Mouse (Mus musculus) intestine, postnatal 0 days (tissue): Measurements from ENCODE around the gene Taar8b. TPM values are rescaled to one million over a fixed set of nuclear protein-coding genes. Genes with fewer than 3 reads are reported as not detected.

ENCODE experiments used
- ATAC-seq: fragments of 200-750 bp; cut with Nextera tagmentation; 2 replicates; pipeline ENCODE4 v1.8.0; 2017; ENCODE audit warnings: mild to moderate bottlenecking, moderate TSS enrichment, moderate library complexity
- H3K27ac ChIP-seq: fragments of 300-500 bp; sonication (generic); 2 replicates; pipeline ENCODE4 v1.5.1; 2014; ENCODE audit warnings: mild to moderate bottlenecking, low read depth, low read length, moderate library complexity
- H3K27me3 ChIP-seq: fragments of 300-500 bp; sonication (generic); replicated peaks from 2 replicates; pipeline ENCODE4 v1.6.1; 2014; ENCODE audit warnings: low read length, mixed read lengths; ENCODE audit not compliant: control insufficient read depth, insufficient read depth
- H3K36me3 ChIP-seq: fragments of 300-500 bp; sonication (generic); 2 replicates; pipeline ENCODE4 v1.6.1; 2014; ENCODE audit warnings: mild to moderate bottlenecking, moderate library complexity; ENCODE audit not compliant: control insufficient read depth, insufficient read depth
- H3K4me1 ChIP-seq: fragments of 300-500 bp; sonication (generic); replicated peaks from 2 replicates; pipeline ENCODE4 v1.6.1; 2014; ENCODE audit warnings: antibody characterized with exemption, low read length, mixed read lengths; ENCODE audit not compliant: control insufficient read depth, insufficient read depth
- H3K4me2 ChIP-seq: fragments of 300-500 bp; sonication (generic); replicated peaks from 2 replicates; pipeline ENCODE4 v1.6.1; 2014; ENCODE audit warnings: low read depth, mild to moderate bottlenecking, moderate library complexity
- H3K4me3 ChIP-seq: fragments of 300-500 bp; sonication (generic); 2 replicates; pipeline ENCODE4 v1.5.1; 2014; ENCODE audit warnings: low read depth, low read length
- H3K9ac ChIP-seq: fragments of 300-500 bp; sonication (generic); 2 replicates; pipeline ENCODE4 v1.6.1; 2014; ENCODE audit warnings: mild to moderate bottlenecking, low read depth, low read length
- H3K9me3 ChIP-seq: fragments of 300-500 bp; sonication (generic); 2 replicates; pipeline ENCODE4 v1.6.1; 2016; ENCODE audit warnings: mixed run types; ENCODE audit not compliant: control insufficient read depth
- CTCF ChIP-seq: sonication (generic); IDR thresholded peaks from 2 replicates; pipeline ENCODE4 v1.5.1; 2016; ENCODE audit warnings: low read depth, mild to moderate bottlenecking, control low read depth, antibody characterized with exemption, moderate library complexity
- WGBS: fragments of 180-500 bp; shearing (Covaris S2); extraction: QIAGEN DNeasy Blood & Tissue Kit; methylation state at CpG from one replicate; pipeline ENCODE4 v1.1.7; 2014; 5-methylcytosine and 5-hydroxymethylcytosine counted together
- polyA plus RNA-seq: library from polyadenylated mRNA; unstranded; fragments of >200 nt; fragmentation: Nextera tagmentation; extraction: Ambion mirVana; gene quantifications from 2 replicates; pipeline ENCODE4 v1.2.1, GENCODE M21; 2015

The Taar8b gene
- polyA plus RNA-seq, 1 experiment from 2014 or later, result not detected

GRCm38 (mm10) chr10:24052039-24052438 is 40.1 kb downstream of the Taar8b start:
- no peaks in the 10 kb centered on the region for H3K36me3 ChIP-seq
- H3K27ac ChIP-seq, result no peak overlapping the region
- ATAC-seq, result no peak
- H3K4me2 ChIP-seq, result no peak overlapping the region
- WGBS, result 48% methylated on average over 5 of the region's 5 CpGs
- H3K4me3 ChIP-seq, result no peak overlapping the region
- H3K9me3 ChIP-seq, result no peaks in the 10 kb centered on the region
- TF ChIP-seq CTCF, result no peak
- no peaks in the 10 kb centered on the region for H3K27me3 ChIP-seq
- H3K9ac ChIP-seq, result no peak overlapping the region
- no peaks in the 10 kb centered on the region for H3K4me1 ChIP-seq

- ATAC-seq, result no peak
- no peak for TF ChIP-seq CTCF
- Histone ChIP-seq H3K9ac (no peak within 1 kb of the TSS), H3K9me3 (no peaks in the 10 kb centered on the region), H3K4me1 (no peaks in the 10 kb centered on the region), H3K27ac (no peak within 1 kb of the TSS), H3K4me2 (no peak within 1 kb of the TSS), H3K27me3 (no peaks in the 10 kb centered on the region), H3K4me3 (no peak within 1 kb of the TSS), H3K36me3 (no peaks in the 10 kb centered on the region)
Observed at GRCm38 (mm10) chr10:24049210-24049609, 42.9 kb downstream of the Taar8b start, which contains the start of gene Taar7f. Gene Taar7f (plus strand): TSS chr10:24049510.

Other genes with a start within 250 kb of the Taar8b start
- 0.10 TPM in 1 of 2 replicates, not detected in the other for gene Vnn3, start 240.8 kb downstream of the Taar8b start, polyA plus RNA-seq
- gene Vnn1, start 197.6 kb downstream of the Taar8b start, polyA plus RNA-seq, result 7.4 and 8.2 TPM in 2 replicates
- not detected in 2 replicates for gene Taar1, start 171.9 kb downstream of the Taar8b start, polyA plus RNA-seq
- not detected in 2 replicates for gene Taar2, start 153.7 kb downstream of the Taar8b start, polyA plus RNA-seq
- not detected in 2 replicates for gene Taar3, start 142.7 kb downstream of the Taar8b start, polyA plus RNA-seq
- gene Taar4, start 131.8 kb downstream of the Taar8b start, polyA plus RNA-seq, result not detected in 2 replicates
- not detected in 2 replicates for gene Taar5, start 121.6 kb downstream of the Taar8b start, polyA plus RNA-seq
- not detected in 2 replicates for gene Taar6, start 106.6 kb downstream of the Taar8b start, polyA plus RNA-seq
- not detected in 2 replicates for gene Taar7a, start 98.8 kb downstream of the Taar8b start, polyA plus RNA-seq
- not detected in 2 replicates for gene Taar7b, start 92.4 kb downstream of the Taar8b start, polyA plus RNA-seq
- not detected in 2 replicates for gene Taar7d, start 65.1 kb downstream of the Taar8b start, polyA plus RNA-seq
- gene Taar7e, start 54.7 kb downstream of the Taar8b start, polyA plus RNA-seq, result not detected in 2 replicates
- gene Taar7f, start 42.8 kb downstream of the Taar8b start, polyA plus RNA-seq, result not detected in 2 replicates
- not detected in 2 replicates for gene Taar8a, start 15.8 kb downstream of the Taar8b start, polyA plus RNA-seq
- gene Taar8c, start 9.6 kb upstream of the Taar8b start, polyA plus RNA-seq, result not detected in 2 replicates
- not detected in 2 replicates for gene Taar9, start 17.2 kb upstream of the Taar8b start, polyA plus RNA-seq
- 171 and 189 TPM in 2 replicates for gene Stx7, start 57.0 kb upstream of the Taar8b start, polyA plus RNA-seq
- gene Moxd1, start 131.2 kb upstream of the Taar8b start, polyA plus RNA-seq, result 5.9 and 7.9 TPM in 2 replicates